Mouse (Mus musculus): ENCODE measurements around the gene Lhx2.

The Lhx2 gene

DNA sequence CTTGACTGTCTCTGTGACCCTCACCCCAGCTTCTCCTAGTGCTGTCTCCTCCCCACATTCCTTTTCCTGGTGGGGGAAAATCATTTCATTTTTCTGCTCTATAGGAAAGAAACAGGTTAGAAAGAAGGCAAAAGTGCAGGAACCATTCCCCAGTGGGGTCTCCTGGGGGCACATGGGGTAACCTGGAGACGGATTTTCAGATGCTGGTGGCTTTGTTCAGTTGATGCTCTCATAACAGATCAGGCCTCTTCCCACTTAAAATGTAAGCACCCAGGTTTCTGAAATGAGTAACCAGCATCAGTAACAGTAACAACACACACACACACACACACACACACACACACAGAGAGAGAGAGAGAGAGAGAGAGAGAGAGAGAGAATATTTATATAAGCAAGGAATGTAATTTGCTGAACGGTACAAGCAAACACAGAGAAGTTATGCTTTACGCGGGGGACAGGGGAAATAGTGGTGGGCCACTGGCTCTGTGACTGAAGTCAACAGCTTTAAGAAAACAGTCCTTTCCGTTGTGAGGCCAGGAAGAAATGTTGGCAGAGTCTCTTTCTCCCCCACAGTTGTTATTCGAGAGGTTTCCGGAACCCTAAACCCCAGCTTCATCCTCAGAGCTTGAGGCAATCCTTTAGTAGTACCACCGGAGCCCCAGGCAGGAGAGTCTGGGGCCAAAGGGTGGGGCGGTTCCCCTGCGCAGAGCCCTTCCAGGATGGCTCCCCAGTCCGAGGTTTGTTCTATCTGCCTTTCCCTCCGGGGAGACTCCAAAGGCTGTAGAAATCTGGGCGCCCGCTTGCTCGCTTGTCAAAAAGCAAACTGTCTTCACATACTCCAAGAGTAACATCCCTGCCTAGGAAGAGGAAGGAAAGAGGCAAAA is 8.0 kb downstream of the Lhx2 start:
- no peak for DNase-seq (ENCODE audit: low read depth)

DNA sequence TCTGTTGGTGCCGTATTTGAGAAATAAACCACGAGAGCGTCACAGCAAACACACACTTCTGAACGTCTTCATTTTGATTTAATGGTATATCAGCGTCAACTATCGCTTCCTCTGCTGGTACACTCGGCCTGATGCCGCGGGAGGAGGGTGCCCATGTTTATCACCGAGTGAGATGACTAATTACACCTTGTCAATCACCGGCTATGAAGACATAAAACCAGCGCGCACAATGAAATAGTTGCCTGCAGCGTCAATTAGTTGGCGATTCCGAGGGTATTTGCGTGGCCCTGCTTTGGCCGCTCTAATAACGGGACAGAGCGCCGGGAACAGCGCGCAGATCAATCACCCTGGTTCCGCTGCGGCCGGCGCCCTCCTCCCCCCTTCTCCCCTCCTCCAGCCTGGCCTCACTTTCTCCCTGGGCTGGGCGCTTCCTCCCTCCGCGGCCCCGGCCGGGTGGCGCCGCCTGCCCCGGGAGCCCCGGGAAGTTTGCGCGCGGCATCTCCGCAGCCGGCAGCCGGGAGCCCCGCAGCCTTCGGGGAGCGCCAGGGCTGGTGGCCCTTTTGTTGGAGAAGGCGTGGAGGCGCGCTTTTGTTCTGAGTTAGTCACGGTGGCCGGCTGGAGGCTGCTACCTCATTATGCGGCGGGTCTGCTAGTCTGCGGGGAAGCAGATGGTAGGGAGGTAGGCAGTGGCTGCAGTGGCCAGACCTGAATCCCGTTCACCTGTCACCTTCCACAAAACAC is 8.9 kb downstream of the Lhx2 start:
- DNase-seq (ENCODE audit: low read depth) = no peak

DNA sequence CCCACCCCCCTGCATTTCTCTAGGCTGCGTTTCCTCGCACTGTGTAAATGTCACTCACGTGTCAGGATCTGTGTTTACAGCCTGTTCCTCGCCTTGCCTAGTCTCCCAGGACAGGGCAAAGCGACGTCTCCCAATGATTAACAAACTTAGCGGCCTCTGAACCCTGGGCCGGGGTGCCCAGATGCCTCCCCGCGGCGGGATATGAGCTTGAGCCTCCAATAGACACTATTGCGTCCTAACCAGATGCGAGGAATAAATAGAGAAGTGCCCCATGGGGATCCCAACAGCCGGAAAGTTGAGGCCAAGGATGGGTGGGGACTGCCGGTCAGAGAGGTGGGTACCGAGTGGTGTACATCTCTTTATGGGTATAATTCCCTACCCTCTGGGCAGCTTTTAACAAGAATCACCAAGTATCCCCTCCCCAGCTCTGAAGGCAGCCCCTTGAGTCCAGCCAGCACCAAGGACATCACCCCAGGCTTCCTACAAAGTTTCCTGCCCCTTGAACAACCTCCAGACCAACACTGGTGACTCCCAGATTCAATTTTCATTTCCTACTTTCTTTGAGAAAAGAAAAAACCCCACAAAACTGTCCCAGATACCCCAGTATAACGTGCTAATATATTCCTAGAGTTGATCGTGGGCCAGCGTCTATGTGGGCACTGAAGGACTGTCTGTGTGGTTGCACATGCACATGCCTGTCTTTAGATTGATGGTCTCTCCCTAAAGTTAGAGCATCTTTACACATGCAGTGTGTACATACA is 9.8 kb downstream of the Lhx2 start:
- DNase-seq (ENCODE audit: low read depth) = no peak

DNA sequence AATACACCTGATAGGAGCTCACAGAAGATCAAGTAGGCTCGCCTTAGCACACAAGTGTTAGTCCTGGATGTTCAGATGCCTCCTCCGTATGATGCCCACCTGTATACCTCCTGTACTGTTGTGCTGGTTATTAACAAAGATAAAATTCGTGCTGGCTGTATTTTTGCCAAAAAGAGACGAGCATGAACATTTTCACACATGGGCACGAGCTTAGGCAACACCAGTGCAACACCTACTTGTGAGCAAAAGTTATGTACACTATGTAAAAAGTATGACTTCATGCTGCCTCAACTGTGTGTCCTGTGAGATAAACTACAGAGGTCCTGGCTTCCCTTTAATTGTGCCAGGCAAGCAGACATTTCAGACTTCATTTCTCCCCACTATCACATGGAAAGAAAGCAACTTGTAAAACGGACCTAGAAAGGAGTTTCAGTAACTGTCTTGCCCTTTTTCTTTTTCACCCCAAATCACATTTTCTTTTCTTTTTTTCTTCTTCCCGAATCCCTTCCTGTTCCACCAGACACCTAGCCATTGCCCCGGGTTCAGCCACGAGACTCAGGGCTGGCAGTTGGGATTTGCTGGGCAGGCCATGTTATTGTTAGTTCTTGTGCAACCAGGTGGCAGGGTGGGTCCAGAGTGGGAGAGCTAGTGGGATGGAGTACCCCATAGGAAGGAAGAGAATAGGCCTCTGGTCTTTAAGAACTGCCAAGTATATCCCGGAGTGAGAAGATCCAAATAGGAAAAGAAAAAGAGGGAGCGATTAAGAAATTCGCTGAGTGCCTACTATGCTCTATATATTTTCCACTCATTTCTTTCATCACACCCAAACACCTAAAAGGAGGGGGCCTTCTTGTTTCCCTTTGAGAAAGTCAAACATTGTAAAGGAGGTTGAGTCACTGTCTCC is 10.6 kb downstream of the Lhx2 start:
- no peak for DNase-seq (ENCODE audit: low read depth)

DNA sequence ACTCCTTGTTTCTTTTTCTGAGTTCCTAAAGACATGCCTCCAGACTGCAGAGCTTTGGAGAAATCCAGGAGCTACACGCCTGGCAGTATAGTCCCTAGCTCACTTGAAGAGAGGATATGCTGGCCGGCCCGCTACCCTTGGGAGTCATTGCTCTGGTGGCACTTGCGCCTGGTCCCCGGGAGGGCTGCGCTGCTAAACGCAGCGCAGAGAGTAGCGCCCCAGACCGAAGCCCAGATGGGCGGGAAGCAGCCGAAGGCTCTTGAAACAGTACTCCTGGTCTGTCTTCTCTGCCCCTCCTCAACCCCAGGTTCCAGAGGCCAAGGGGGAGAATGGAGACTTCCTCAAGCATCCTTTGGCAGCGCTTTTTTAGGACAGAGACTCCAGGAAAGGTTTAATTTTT is 11.3 kb downstream of the Lhx2 start:
- no peak for DNase-seq (ENCODE audit: low read depth)

DNA sequence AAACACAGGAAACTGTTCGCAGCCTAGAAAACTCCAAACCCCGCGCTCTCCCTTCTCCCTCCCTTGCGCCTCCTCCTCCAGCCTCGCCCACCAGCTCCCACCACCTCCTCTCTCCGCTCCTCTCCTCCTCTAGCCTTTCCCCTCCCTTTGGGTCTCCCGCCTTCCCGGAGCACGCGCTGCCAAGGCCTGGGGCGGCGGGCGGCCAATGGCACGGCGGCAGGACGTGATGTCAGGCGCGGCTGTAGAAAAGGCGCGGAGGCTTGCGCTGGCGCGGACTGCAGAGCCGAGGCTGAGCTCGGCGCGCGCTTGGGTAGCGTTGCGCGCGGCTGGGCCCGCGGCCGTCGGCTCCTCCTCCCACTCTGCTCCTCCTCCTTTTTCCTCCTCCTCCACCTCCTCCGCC is 11.7 kb downstream of the Lhx2 start:
- no peak for DNase-seq (ENCODE audit: low read depth)

DNA sequence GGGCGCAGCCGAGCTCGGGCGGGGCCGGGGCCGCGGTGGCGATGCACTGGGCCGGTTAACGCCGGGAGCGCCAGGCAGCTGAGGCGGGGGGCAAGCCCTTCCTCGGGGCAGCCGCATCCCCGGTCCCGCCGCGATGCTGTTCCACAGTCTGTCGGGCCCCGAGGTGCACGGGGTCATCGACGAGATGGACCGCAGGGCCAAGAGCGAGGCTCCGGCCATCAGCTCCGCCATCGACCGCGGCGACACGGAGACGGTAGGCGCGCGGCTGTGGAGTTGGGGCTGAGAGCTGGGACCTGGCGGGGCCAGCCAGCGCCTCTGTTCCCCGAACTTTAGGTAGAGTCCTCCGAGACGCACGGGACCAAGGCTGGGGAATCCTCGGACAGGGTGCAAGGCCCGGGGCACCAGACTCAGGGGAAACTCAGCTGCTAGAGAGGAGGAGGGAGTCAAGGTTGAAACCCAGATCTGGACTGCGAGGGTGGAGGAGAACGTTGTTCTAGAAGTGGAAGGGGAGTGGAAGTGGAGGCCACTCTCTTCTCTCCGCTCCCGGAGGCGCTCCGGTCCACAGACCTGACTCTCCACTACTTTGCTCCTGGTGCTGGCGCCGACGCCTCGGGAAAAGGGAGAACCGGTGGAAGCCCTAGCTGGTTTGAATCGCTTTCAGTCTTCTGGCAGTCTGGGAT is 12.7 kb downstream of the Lhx2 start:
- no peak for DNase-seq (ENCODE audit: low read depth)

DNA sequence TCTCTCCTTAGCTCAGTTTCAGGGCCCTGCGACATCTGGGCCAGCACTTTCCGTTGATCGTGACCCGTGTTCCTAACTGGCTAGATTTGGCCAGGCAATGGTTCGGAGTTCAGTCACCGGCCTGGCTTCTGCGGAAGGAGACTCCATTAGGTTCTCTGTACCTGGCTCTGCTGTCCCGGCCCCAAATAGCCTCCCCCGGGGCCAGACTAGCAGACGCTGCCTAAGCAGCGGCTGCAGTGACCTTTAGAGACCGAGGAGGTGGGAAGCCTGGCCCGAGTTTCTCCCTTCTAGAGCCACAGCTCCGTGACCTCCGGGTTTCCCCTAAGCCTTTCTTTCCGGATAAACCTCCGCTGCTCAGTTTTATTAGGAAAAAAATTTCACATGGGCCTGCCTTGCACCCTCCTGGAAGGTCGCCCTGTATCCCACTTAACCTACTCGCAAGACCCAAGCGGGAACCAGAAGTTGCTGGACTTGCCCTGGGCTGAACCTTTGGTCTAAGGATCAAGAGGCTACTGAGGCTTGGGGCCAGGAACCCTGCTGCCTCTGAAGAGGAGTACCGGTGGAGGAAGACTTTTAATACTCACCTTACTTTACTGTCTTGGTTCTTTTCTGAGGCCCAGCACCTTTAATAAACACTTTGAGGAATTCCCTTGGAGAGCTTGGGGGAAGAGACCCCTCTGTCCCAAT is 13.4 kb downstream of the Lhx2 start:
- no peak for DNase-seq (ENCODE audit: low read depth)

DNA sequence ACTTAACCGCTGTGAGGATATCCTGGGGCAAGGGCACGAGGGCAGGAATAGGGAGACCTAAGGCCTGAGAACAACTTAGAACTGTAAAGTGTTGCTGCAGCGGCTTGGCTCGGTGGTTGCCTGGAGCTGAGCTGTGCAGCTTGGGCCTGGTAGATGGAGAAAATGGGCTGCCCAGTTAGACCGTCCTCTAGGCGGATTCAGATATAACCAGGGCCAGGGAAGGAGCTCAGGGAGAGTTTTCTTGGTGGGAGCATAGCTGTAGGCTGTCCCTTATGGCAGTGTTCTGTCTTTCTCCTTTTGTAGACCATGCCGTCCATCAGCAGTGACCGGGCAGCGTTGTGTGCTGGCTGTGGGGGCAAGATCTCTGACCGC is 13.9 kb downstream of the Lhx2 start:
- DNase-seq (ENCODE audit: low read depth) = no peak

DNA sequence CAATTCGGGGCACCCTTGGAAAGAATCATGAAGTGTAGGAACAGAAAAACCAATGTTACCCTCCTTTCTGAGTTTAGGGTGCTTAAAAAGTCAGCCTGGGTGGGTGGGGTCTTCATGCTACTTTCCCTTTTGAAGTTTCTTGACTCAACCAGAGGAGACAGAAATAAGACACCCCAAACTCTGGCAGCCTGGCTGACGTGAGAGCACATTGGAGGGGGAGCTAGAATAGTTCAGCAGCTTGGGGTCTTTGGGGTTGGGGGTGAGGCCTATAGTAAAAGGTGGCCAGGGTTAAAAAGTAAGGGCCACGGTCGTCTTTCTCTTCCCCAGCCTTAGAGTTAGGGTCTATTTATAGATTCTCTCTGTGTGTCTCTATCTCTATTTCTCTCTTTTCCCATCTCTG is 14.6 kb downstream of the Lhx2 start:
- no peak for DNase-seq (ENCODE audit: low read depth)

DNA sequence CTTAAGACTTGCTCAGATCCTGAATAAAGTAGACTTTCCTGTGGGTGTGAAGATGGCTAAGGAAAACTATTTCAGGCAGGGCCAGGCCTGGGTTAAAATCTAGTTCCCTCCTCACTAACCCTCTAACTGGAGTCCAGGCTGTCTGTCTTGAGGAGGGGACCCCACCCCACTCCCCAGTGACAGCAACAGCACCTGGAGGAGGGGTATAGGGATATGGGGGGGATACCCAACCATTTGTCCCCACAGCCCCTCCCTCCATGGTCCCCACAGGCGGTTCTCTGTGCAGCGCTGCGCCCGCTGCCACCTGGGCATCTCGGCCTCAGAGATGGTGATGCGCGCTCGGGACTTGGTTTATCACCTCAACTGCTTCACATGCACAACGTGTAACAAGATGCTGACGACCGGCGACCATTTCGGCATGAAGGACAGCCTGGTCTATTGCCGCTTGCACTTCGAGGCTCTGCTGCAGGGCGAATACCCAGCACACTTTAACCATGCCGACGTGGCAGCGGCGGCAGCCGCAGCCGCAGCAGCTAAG is 15.2 kb downstream of the Lhx2 start:
- no peak for DNase-seq (ENCODE audit: low read depth)

DNA sequence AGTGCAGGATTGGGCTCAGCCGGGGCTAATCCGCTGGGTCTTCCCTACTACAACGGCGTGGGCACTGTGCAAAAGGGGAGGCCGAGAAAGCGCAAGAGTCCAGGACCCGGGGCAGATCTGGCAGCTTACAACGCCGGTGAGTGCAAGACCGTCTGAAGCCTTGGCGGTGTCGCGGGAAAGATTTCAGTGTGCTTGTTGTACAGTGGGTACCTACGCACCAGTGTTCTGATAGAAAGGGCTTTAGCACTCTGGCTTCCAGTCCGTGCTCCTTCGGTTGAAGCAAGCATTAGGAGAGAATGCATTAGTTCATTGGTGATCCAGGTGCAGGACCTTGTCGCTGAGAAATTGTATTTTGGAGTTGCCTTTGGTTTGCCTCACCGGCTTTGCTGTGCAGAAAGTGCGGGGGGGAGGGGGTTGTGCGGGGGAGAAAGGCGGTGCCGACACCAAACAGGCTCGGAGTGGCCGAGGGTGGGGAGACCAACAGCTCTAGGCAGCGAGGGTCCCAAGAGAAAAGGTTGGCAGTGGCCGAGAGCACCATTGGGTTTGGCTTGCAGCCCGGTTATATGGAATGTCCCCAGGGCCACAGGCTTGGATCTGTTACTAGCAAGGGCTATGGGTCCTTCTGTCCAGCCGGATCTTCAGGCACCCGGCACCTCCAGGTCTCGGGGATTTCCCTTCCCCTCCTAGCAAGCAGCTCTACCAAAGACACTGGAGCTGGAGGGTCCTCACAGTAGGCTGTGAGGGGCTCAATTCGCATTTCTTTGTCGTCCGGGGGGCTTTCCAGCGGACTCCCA is 15.8 kb downstream of the Lhx2 start:
- no peak for DNase-seq (ENCODE audit: low read depth)

DNA sequence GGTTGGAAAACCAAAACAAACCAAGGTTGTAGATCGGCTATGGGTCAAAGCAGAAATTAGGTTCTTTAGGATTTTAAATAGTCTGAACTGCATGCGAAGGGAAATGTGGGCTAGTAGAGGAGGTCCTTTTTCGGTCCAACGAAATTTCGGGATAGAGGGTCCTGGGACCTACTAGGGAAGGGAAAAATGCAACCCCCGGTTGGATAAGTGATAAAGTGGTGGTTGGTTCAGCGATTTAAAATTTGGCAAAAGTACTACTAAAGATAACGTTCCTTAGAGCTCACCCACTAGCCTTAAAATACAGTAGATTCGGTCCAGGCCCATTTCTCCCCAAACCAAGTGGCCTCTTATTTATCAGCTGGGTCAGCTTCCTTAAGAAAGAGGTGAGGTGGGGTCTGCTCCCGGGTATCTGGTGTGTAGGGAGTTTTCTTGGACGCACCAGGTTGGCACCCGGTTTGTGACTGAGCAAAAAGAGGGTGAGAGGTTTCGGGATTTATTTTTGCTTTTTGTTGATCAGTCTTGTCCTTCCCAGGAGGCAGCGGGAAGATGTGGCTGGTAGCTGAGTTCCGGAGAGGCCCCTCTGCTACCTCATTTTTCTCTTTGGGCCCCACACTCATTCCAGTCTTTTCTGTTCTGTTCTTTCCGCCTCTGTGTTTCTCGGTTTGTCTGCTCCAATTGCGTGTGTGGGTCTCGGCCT is 16.8 kb downstream of the Lhx2 start:
- no peak for DNase-seq (ENCODE audit: low read depth)

DNA sequence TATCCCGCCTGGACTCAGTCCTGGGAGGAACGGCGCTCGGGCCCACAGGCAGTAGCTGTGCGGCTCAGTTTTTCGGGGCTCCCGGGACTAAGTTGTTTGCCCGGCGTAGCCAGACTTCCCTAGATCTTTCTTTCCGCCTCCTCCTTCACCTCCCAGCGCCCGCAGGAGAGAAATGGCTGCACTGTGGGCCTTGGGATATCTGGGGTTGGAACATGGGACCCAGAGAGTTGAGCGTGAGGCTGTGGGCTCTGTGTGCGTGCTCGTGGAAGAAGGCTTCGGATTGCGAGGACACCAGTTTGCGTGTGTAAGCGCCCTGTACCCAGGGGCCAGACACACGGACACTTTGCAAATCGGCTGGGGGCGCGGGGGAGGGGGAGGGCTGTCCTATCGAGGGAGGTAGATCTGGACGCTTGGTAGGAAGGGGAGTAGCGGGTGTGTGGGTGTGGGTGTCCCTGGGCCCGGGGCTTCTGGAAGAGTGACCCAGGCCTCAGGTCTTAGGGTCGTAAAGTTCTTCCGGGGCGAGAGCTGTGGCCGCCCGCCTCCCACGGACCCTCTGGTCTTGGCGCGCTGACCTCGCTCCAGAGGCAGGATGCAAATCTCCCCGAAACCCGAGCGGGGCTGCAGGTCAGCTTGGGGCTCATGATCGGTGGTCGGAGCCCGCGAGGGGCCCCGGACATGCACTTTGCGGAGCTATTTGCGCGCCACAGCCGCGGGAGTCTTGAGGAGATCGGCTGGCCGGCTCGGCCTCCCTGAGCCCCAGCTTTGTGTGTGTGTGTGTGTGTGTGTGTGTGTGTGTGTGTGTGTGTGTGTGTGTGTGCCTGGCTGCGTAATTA is 17.6 kb downstream of the Lhx2 start:
- no peak for DNase-seq (ENCODE audit: low read depth)

DNA sequence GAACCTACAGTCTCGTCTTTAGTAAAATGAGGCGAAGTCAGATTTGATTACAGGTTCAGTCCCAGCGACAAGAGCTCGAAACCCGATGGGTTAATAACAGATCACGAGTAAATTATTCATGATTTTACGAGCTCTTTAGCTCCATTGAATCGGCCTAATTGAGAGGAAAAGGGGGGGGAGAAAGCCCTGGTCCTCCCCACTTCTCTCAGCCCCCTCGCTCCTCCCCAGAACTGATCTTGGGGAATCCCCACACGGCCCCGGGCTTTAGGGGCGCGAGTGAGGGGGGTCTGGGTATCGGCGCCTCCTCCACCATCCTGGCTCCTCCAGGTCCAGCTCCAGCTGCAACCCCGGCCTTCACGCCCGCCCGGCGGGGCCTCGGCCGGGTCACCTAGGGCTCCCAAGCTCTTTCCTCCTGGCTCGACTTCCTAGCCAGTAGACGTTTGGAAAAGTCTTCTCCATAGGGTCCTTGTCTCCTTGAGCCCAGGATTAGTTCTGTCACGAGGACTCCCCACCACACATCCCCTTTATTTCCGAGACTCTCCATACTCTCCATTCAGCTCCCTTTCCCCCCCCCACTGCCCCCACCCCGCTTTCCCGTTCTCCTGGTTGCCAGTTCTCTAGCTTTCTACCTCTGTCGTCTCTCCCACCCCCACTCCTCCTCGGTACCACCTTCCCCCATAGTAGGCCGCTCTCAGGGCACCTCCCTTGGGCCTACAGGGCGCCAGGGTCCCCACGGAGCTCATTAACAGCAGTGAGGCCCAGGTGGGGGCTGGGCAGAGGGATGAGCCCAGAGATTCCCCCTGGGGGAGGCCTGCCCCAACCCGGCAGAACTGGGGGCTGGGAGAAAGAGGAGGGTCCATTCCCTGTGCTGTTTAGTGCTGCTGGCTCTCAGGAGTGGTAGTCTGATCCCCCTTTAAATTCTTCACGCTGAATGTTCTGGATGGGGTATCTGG is 18.5 kb downstream of the Lhx2 start:
- DNase-seq (ENCODE audit: low read depth) = no peak

DNA sequence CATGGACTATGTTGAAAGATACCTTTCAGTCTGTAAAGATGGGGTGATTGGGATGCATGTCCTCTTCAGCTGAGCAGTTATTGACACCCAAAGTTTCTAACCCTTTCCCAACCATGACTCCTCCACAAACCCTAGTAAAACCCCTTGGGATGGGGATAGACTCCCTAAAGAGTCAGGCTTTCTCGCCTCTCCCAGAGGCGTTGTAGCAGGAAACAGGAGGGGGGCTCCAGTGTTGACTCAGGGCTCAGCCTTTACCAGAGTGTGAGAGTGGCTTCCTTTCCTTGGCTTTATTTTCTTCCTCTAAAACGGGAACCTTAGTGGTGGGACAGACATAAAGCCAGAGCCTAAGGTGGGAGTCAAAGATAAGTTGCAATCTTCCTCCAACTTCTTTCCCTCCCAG is 19.5 kb downstream of the Lhx2 start:
- DNase-seq (ENCODE audit: low read depth) = no peak

DNA sequence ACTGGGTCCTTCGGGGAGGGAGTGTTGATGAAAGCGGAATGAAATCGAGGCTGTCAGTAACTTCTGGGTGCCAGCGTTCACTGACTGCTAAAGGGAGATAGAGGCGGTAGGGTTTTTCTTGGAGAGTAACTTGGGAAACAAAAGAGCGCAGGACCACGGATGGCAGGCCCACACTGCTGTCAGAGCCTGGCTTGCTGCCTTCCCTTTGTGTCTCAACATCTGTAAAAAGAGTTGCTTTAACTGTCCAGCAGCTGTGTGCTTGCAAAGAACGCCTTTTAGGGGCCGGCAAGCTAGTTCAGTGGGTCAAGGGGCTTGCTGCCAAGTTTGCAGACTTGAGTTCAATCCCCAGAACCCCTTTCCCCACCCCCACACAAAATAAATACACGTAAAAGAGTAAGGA is 20.1 kb downstream of the Lhx2 start:
- DNase-seq (ENCODE audit: low read depth) = peak; percentile 15

Measured in NIH3T3 (cell line).